Mouse (Mus musculus) stomach, postnatal 0 days (tissue): Measurements from ENCODE around the gene Rnf220.
"Not testable (repeated sequence)": the region's sequence is repeated elsewhere in the genome, so short reads cannot be mapped to it uniquely, and the experiment has no call there.

Source experiments
- CTCF ChIP-seq: IDR thresholded peaks from 2 replicates; pipeline ENCODE4 v1.5.1; 2016; ENCODE audit warnings: antibody characterized with exemption, low read depth, mild to moderate bottlenecking, moderate library complexity
- EP300 ChIP-seq: optimal IDR thresholded peaks from 2 replicates; pipeline ENCODE3; 2016; ENCODE audit warnings: antibody characterized with exemption

GRCm38 (mm10) chr4:117259909-117260308, 236.9 kb downstream of the Rnf220 start:
- not testable (repeated sequence) for TF ChIP-seq EP300
- TF ChIP-seq CTCF, result peak; percentile 30
